Comparison of ENCODE assay signal across 8 mouse cellular contexts in genomic region chr12:87026109-87026870, GRCm38 (mm10). TPM values are rescaled to one million over a fixed set of nuclear protein-coding genes. Genes with fewer than 3 reads are reported as not detected.
DNase-seq lines count a peak whose midpoint lies in the region; ATAC-seq and TF ChIP-seq lines count a peak whose summit lies in the region.

No protein-coding gene starts in this region.

- no peaks in the 10 kb centered on the region for H3K36me3 ChIP-seq in forebrain, embryonic 10.5 days (replicated peaks)
- H3K36me3 ChIP-seq in hindbrain, postnatal 0 days (ENCODE audit: insufficient read depth, low read length) = no peaks in the 10 kb centered on the region
- H3K36me3 ChIP-seq in limb, embryonic 15.5 days = no peaks in the 10 kb centered on the region

- peak; percentile 51 for TF ChIP-seq CTCF in hindbrain, postnatal 0 days (IDR thresholded peaks at IDR 0.05; ENCODE audit: low read depth)

- peaks cover 43% of the 10 kb centered on the region for H3K27me3 ChIP-seq in forebrain, embryonic 10.5 days (ENCODE audit: poor library complexity, severe bottlenecking)
- no peaks in the 10 kb centered on the region for H3K27me3 ChIP-seq in hindbrain, postnatal 0 days (ENCODE audit: insufficient read depth, low read length)
- peaks cover 51% of the 10 kb centered on the region for H3K27me3 ChIP-seq in limb, embryonic 15.5 days

- H3K27ac ChIP-seq in forebrain, embryonic 10.5 days = no peak overlapping the region
- H3K27ac ChIP-seq in hindbrain, postnatal 0 days = peak overlapping the region; percentile 64
- no peak overlapping the region for H3K27ac ChIP-seq in limb, embryonic 15.5 days

- H3K9me3 ChIP-seq in forebrain, embryonic 10.5 days = no peaks in the 10 kb centered on the region
- H3K9me3 ChIP-seq in hindbrain, postnatal 0 days (ENCODE audit: low read length) = no peaks in the 10 kb centered on the region
- H3K9me3 ChIP-seq in limb, embryonic 15.5 days = no peaks in the 10 kb centered on the region

- peak overlapping the region; percentile 61 for H3K9ac ChIP-seq in hindbrain, postnatal 0 days (replicated peaks; ENCODE audit: low read length)
- no peak overlapping the region for H3K9ac ChIP-seq in limb, embryonic 15.5 days

- ATAC-seq in hindbrain, postnatal 0 days = peak; percentile 86
- ATAC-seq in limb, embryonic 15.5 days (ENCODE audit: insufficient number of reproducible peaks, low FRiP score, low TSS enrichment, low read depth) = no peak

- H3K4me2 ChIP-seq in hindbrain, postnatal 0 days (ENCODE audit: low read depth, low read length) = peak overlapping the region; percentile 66
- H3K4me2 ChIP-seq in limb, embryonic 15.5 days = peak overlapping the region; percentile 26; the same call in 1 of the 2 replicates

- 3% methylated on average over 30 of the region's 30 CpGs for WGBS in forebrain, embryonic 10.5 days
- WGBS in hindbrain, postnatal 0 days = 2% methylated on average over 30 of the region's 30 CpGs
- WGBS in limb, embryonic 15.5 days = 4% methylated on average over 30 of the region's 30 CpGs

- peak overlapping the region; percentile 54 for H3K4me3 ChIP-seq in forebrain, embryonic 10.5 days
- peak overlapping the region; percentile 44 for H3K4me3 ChIP-seq in hindbrain, postnatal 0 days (ENCODE audit: low read length)
- H3K4me3 ChIP-seq in limb, embryonic 15.5 days = peak overlapping the region; percentile 9; the same call in 1 of the 2 replicates

- peak; percentile 90 for DNase-seq in heart, adult 11 months
- no peak for DNase-seq in heart, adult 8-10 months (ENCODE audit: low spot score)
- peak; percentile 14 for DNase-seq in c-Kit-positive CD71-negative TER-119-negative erythroid progenitor cells, embryonic 14.5 days (ENCODE audit: low read depth)
- DNase-seq in forebrain, embryonic 10.5 days (ENCODE audit: extremely low spot score, low spot score) = peak; percentile 32
- DNase-seq in hindbrain, postnatal 0 days (ENCODE audit: low spot score) = peak; percentile 75
- peak; percentile 54 for DNase-seq in right cerebral cortex, postnatal 14 days
- no peak for DNase-seq in B cell, adult 2 months

- peaks cover 20% of the 10 kb centered on the region for H3K4me1 ChIP-seq in forebrain, embryonic 10.5 days
- peaks cover 12% of the 10 kb centered on the region; the same call in 1 of the 2 replicates for H3K4me1 ChIP-seq in hindbrain, postnatal 0 days (ENCODE audit: insufficient read depth, low read length)
- peaks cover 9% of the 10 kb centered on the region for H3K4me1 ChIP-seq in limb, embryonic 15.5 days

RNA-seq across cellular contexts. Expression of gene Tmem63c, which starts 5.2 kb away (rescaled TPM):
- under 1 TPM in 3 of 4 experiments, not detected in 1; 0.08 to 0.28 (median 0.17) TPM for total RNA-seq in heart, adult 8-10 months (2022)
- polyA plus RNA-seq in forebrain, embryonic 10.5 days (2016; fragmentation: Nextera tagmentation; extraction: Ambion mirVana) = 0.15 TPM in 1 of 2 replicates, not detected in the other
- total RNA-seq in hindbrain, postnatal 0 days (2014; rRNA removed) = 23.3 and 25.7 TPM in 2 replicates
- polyA plus RNA-seq in hindbrain, postnatal 0 days (2015; fragmentation: Nextera tagmentation; extraction: Ambion mirVana) = 7.9 and 8.6 TPM in 2 replicates
- polyA plus RNA-seq in limb, embryonic 15.5 days (2015; fragmentation: Nextera tagmentation; extraction: Ambion mirVana) = not detected in 2 replicates

RNA-seq across cellular contexts. Expression of gene Zdhhc22, which starts 36.1 kb away (rescaled TPM):
- not detected for total RNA-seq in heart, adult 8-10 months (2022)
- 0.07 TPM in 1 of 2 replicates, not detected in the other for polyA plus RNA-seq in forebrain, embryonic 10.5 days (2016; fragmentation: Nextera tagmentation; extraction: Ambion mirVana)
- total RNA-seq in hindbrain, postnatal 0 days (2014; rRNA removed) = 38.6 and 39.4 TPM in 2 replicates
- polyA plus RNA-seq in hindbrain, postnatal 0 days (2015; fragmentation: Nextera tagmentation; extraction: Ambion mirVana) = 21.8 and 25.2 TPM in 2 replicates
- 0.14 TPM in 1 of 2 replicates, not detected in the other for polyA plus RNA-seq in limb, embryonic 15.5 days (2015; fragmentation: Nextera tagmentation; extraction: Ambion mirVana)

Comparison
In these comparisons a context has a peak if more than half of its experiments do, and no peak if none do; other contexts are left out.
1. DNase-seq: peak in heart, adult 11 months (single experiment), c-Kit-positive CD71-negative TER-119-negative erythroid progenitor cells, embryonic 14.5 days (single experiment), forebrain, embryonic 10.5 days (single experiment), hindbrain, postnatal 0 days (single experiment) and right cerebral cortex, postnatal 14 days (single experiment); none in heart, adult 8-10 months (single experiment) and B cell, adult 2 months (0 of 2).
2. RNA of gene Zdhhc22, which starts 36.1 kb away (polyA plus RNA-seq): 21.8 to 25.2 TPM in hindbrain, postnatal 0 days; 0.07 TPM in forebrain, embryonic 10.5 days and 0.14 TPM in limb, embryonic 15.5 days; every median in the first group is over 10 times any median in the second.
3. Peak in every context shown above with its lines, with median percentiles within 50 percentile points of each other: H3K4me3 ChIP-seq.